Mouse (Mus musculus) layer of hippocampus, adult 8-10 months (tissue): ENCODE results near the gene Tnxb. TPM values are rescaled to one million over a fixed set of nuclear protein-coding genes. Genes with fewer than 3 reads are reported as not detected.
"Not testable (repeated sequence)": the region's sequence is repeated elsewhere in the genome, so short reads cannot be mapped to it uniquely, and the experiment has no call there.

Source experiments
- DNase-seq, 2 experiments: peaks; one replicate each; pipeline ENCODE4 v3.0.0; 2022; ENCODE audit warnings: low spot score in 2 of 2
- total RNA-seq, 4 experiments: library from RNA; stranded (reverse); gene quantifications; 2 replicates each; pipeline ENCODE4 v1.2.4; 2022

Gene Tnxb
- total RNA-seq, 4 experiments from 2014 or later = 10.6 to 13.3 (median 11.4) TPM

DNA sequence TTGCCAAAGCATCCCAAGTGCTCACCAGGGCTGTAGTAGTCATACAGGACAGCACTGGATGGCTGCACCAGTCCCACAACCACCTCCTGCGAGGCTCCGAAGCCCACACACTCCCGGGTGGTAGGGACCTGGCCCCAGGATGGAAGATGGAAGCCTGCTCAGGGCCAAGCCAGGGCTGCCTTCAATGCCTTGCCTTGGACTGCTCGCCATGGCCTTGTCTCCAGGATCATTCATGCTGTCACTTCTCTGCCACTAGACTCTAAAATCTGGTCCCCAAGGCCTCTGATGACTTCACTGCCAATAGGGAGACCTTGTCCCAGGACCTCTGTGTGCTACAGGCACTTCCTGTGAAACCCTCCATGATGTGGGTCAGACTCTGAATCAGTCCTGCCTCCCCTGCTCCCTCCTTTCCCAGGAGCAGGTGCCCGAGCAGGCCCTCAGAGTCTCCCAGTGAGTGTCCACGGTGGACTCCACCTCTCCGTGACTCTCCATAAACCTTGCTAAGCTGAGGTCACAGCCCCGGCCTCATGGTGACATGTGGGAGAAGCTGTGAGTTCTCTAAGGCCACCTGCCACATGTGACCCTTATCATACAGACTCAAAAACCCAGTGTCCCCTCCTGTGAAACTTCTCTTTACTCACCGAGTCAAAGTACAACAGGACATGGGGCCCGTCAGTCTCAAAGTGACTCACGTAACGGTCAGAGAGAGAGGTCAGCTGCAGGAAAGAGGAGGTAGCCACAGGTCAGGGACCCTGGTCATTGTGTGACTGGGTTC is 59.6 kb downstream of the Tnxb start:
- not testable (repeated sequence) for DNase-seq

DNA sequence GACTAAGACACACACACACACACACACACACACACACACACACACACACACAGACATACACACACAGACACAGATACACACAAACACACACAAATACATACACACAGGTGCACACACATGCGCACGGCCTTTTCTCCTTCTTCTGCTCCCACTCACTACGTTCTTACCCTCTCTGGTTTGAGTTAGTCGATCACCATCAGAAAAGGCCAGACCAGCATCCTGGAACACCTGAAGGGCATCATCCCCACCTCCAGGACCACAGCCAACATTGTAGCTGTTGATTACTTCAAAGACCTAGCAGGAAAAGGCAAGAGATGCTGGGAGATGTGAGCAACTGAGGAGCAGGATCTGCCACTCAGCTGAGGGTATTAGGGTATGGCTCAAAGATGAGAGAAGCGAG is 67.1 kb downstream of the Tnxb start:
- DNase-seq = not testable (repeated sequence)

DNA sequence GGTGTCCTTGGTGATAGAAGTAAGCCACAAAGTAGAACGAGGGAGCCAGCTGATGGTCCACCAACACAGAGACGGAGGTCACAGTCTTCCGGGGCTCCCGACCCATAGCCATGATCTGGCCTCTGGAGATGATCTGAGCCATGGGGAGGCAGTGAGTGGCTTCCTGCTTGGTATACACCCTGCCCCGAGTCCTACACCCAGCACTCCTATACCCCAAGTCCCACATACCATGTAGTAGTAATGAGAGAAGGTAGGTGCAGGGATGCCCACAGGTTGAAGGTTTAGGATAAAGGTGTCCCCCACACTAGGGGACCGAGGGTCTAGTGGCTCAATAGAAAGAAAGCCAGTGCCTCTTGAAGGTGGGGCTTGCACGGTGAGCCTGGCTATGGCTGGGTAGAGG is 69.4 kb downstream of the Tnxb start:
- DNase-seq = not testable (repeated sequence)

DNA sequence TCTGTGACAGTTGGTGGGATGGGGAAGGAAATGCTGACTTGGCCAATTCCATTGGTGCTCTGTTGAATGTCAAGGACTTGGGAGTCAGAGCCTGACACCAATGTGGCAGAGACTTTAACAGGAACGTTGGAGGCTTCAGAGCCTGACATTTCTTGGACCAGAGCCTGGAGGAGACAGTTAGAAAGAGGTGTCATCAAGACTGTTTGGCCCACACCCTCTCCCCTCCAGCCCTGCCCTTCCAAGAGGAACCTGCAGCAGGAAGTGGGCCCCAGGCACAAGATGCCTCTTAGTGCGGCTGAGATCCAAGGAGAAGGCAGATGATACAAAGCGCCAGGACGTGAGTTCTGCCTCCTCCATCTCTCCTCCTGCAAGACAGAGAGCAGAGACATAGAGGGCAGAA is 69.9 kb downstream of the Tnxb start:
- no peak for DNase-seq

DNA sequence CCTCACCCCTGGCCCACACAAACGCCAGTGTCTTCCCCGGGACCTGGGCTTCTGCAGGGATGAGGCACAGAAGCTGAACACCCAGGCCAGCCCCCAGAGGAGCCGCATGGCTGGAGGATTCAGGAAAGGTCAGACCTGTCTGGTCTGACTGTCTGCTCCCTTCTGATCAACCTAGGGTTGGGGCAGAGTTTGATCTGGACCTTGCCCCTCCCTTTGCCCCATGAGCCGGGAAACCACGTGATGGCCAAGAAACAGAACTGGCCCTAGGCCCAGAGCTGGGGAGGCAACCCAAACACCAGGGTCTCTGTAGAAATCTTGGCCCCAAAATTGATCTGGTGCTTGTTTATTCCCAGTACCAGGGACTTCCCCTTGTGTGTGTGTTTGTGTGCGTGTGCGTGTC is 73.4 kb downstream of the Tnxb start, which contains the start of gene C4b:
C4b (minus strand) TSS at position 164 of the 400 bp plus-strand sequence.
- peak; percentile 16 for DNase-seq

DNA sequence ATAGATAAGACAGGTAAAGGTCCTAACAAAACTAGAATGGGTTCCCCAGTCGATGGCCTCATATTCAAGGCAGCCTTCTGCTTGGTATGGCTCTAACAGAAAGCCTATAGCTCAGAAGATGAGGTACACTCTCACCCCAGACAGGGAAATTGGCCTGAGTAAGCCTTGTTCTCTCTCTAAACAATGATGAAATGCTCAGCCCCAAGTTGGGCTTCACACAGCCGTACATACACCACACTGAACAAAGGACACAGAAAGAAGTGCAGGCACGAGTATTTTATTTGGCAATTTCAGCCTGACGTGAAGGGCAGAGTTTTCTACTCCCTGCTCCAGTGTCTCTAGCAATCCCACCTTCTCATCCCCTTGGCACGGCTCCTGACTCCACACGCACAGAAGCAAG is 73.9 kb downstream of the Tnxb start:
- no peak for DNase-seq

DNA sequence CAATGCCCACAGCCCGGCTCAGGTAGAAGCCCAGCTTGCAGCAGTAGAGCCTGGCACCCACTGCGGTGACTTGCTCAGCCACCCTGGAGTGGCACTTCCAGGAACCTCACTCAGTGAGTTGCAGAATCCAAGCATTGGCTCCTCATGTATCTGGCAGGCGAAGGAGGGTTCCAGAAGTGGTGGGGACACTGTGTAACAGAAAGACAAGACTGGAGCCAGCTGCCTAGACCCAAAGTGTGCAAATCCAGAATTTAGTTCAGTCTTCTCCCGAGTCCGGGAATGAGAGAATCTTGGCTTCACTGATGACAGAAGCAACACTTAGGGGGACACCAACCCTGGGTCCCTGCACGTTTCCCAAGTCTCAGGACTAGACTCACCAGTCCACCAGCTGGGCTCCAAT is 74.3 kb downstream of the Tnxb start:
- not testable (repeated sequence) for DNase-seq

DNA sequence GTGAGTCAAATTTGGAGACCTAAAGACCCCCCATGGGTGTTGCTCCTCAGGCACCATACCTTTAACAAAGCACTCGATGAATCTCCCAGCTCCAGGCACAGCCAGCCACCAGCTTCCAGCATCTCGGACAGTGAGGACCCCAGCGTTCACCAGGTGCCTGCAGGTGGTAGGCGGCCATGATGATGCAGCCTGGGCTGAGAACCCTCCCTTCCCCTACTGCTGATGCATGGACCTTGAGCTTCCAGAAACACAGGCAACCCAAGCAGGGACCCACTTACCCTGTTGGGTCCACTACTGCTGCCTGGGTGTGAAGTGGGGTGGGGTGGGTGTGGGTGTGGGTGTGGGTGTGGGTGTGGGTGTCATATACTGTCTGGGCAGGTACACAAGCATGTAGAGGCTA is 74.8 kb downstream of the Tnxb start:
- DNase-seq = not testable (repeated sequence)

DNA sequence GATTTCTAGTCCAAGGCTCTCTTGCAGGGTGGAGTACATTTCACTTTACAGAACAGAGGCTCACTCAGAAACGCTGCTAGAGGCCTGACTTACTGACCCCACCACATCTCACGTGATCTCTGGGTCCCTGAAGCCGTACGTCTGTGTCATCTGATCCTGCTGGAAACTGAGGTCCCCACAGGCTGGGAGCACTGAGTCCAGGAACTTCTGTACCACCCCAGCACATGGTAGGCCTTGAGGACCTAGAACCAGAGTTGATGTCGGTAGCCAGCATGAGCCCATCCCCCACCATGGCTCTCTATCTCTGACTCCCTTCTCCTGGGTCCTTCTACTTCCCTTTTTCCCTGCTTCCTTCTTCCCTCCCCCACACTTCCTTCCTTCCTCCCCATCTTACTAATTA is 76.2 kb downstream of the Tnxb start:
- no peak for DNase-seq

DNA sequence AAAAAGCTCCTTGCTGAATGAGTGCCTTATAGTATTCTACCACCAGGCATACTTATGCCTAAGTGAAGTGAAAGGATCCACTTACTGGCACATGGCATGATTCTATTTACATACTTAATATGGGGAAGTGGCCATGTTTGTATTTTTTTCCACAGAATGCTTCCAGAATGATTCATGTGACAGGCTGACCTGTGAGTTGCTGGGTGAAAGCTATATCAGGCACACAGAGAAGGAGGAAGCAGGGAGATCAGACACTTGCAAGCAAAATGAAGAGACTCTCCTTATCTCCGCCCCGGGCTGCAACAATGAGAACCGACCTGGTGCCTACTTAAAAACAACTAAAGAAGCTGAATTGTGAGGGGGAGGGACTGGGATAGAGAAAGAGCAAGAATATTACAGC is 91.1 kb downstream of the Tnxb start:
- DNase-seq = no peak

Other genes with a start within 250 kb of the Tnxb start
- gene Btnl4, start 193.2 kb upstream of the Tnxb start, total RNA-seq = not detected
- not detected for gene Btnl6, start 153.2 kb upstream of the Tnxb start, total RNA-seq
- gene Notch4, start 106.3 kb upstream of the Tnxb start, total RNA-seq = 10 to 100 TPM; 10.3 to 13.5 (median 11.3) TPM
- 1 to 10 TPM in 3 of 4 experiments, under 1 TPM in 1; 0.61 to 9.8 (median 5.5) TPM for gene Gpsm3, start 80.7 kb upstream of the Tnxb start, total RNA-seq
- gene Pbx2, start 79.3 kb upstream of the Tnxb start, total RNA-seq = 10 to 100 TPM; 54.3 to 76.6 (median 66.8) TPM
- gene Ager, start 72.7 kb upstream of the Tnxb start, total RNA-seq = 1 to 10 TPM in 1 of 4 experiments, under 1 TPM in 3; 0.51 to 1.5 (median 0.88) TPM
- gene Rnf5, start 66.8 kb upstream of the Tnxb start, total RNA-seq = 10 to 100 TPM; 74.7 to 84.0 (median 76.3) TPM
- 100 to 1,000 TPM; 138 to 163 (median 151) TPM for gene Agpat1, start 66.3 kb upstream of the Tnxb start, total RNA-seq
- gene Egfl8, start 54.6 kb upstream of the Tnxb start, total RNA-seq = 1 to 10 TPM; 1.4 to 3.3 (median 2.4) TPM
- gene Ppt2, start 42.0 kb upstream of the Tnxb start, total RNA-seq = 10 to 100 TPM; 40.2 to 53.2 (median 46.0) TPM
- gene Prrt1, start 41.0 kb upstream of the Tnxb start, total RNA-seq = 100 to 1,000 TPM; 211 to 266 (median 228) TPM
- 10 to 100 TPM; 12.5 to 18.5 (median 15.2) TPM for gene Fkbpl, start 25.8 kb upstream of the Tnxb start, total RNA-seq
- 10 to 100 TPM; 74.1 to 82.9 (median 79.8) TPM for gene Atf6b, start 23.4 kb upstream of the Tnxb start, total RNA-seq
- 100 to 1,000 TPM in 2 of 4 experiments, 10 to 100 TPM in 2; 45.7 to 391 (median 199) TPM for gene C4b, start 73.3 kb downstream of the Tnxb start, total RNA-seq
- gene Cyp21a1, start 134.0 kb downstream of the Tnxb start, total RNA-seq = 1 to 10 TPM; 2.7 to 3.2 (median 3.0) TPM
- 10 to 100 TPM; 52.3 to 70.3 (median 58.1) TPM for gene Stk19, start 166.4 kb downstream of the Tnxb start, total RNA-seq
- 10 to 100 TPM; 33.0 to 42.4 (median 34.4) TPM for gene Dxo, start 166.5 kb downstream of the Tnxb start, total RNA-seq
- 10 to 100 TPM; 67.1 to 77.5 (median 71.5) TPM for gene Skiv2l, start 179.7 kb downstream of the Tnxb start, total RNA-seq
- 10 to 100 TPM; 33.2 to 41.3 (median 40.8) TPM for gene Nelfe, start 179.9 kb downstream of the Tnxb start, total RNA-seq
- gene Cfb, start 192.0 kb downstream of the Tnxb start, total RNA-seq = under 1 TPM; 0.17 to 0.31 (median 0.18) TPM
- gene Zbtb12, start 208.9 kb downstream of the Tnxb start, total RNA-seq = 10 to 100 TPM in 2 of 4 experiments, 1 to 10 TPM in 2; 8.3 to 10.2 (median 9.3) TPM
- not detected for gene Gm20547, start 211.5 kb downstream of the Tnxb start, total RNA-seq
- 1 to 10 TPM; 3.1 to 4.4 (median 4.3) TPM for gene C2, start 227.7 kb downstream of the Tnxb start, total RNA-seq
- 100 to 1,000 TPM; 186 to 199 (median 189) TPM for gene Ehmt2, start 227.9 kb downstream of the Tnxb start, total RNA-seq
- gene Slc44a4, start 243.9 kb downstream of the Tnxb start, total RNA-seq = under 1 TPM; 0.14 to 0.41 (median 0.34) TPM